Mouse (Mus musculus): ENCODE measurements around the gene Eci1. TPM values are rescaled to one million over a fixed set of nuclear protein-coding genes. Genes with fewer than 3 reads are reported as not detected.

Gene Eci1
- total RNA-seq, 4 experiments from 2014 or later = 23.1 to 33.9 (median 27.9) TPM

Other genes with a start within 250 kb of the Eci1 start
- gene Tbc1d24, start 221.1 kb upstream of the Eci1 start, total RNA-seq (2022) = 10 to 100 TPM; 60.0 to 71.5 (median 64.0) TPM
- gene Ntn3, start 217.1 kb upstream of the Eci1 start, total RNA-seq (2022) = 10 to 100 TPM in 1 of 4 experiments, 1 to 10 TPM in 3; 8.6 to 10.1 (median 9.3) TPM
- 10 to 100 TPM in 2 of 4 experiments, 1 to 10 TPM in 2; 8.7 to 11.4 (median 10.0) TPM for gene Tedc2, start 205.8 kb upstream of the Eci1 start, total RNA-seq (2022)
- gene Ccnf, start 175.2 kb upstream of the Eci1 start, total RNA-seq (2022) = 1 to 10 TPM; 5.1 to 8.0 (median 7.5) TPM
- gene Abca17, start 75.6 kb upstream of the Eci1 start, total RNA-seq (2022) = 1 to 10 TPM in 1 of 4 experiments, under 1 TPM in 3; 0.49 to 1.1 (median 0.75) TPM
- 10 to 100 TPM; 63.7 to 69.3 (median 67.1) TPM for gene Abca3, start 74.7 kb upstream of the Eci1 start, total RNA-seq (2022)
- 100 to 1,000 TPM; 122 to 134 (median 134) TPM for gene Rnps1, start 12.1 kb upstream of the Eci1 start, total RNA-seq (2022)
- gene Dnase1l2, start 16.5 kb downstream of the Eci1 start, total RNA-seq (2022) = 10 to 100 TPM in 1 of 4 experiments, 1 to 10 TPM in 3; 5.8 to 12.1 (median 8.2) TPM
- 10 to 100 TPM; 31.0 to 44.2 (median 38.4) TPM for gene E4f1, start 43.7 kb downstream of the Eci1 start, total RNA-seq (2022)
- gene Pgp, start 43.8 kb downstream of the Eci1 start, total RNA-seq (2022) = 10 to 100 TPM; 54.8 to 62.3 (median 57.7) TPM
- 1 to 10 TPM in 2 of 4 experiments, under 1 TPM in 2; 0.90 to 2.0 (median 1.4) TPM for gene Bricd5, start 47.2 kb downstream of the Eci1 start, total RNA-seq (2022)
- 10 to 100 TPM; 39.7 to 43.9 (median 41.9) TPM for gene Mlst8, start 52.4 kb downstream of the Eci1 start, total RNA-seq (2022)
- 100 to 1,000 TPM; 134 to 172 (median 153) TPM for gene Caskin1, start 62.0 kb downstream of the Eci1 start, total RNA-seq (2022)
- 100 to 1,000 TPM in 2 of 4 experiments, 10 to 100 TPM in 2; 82.9 to 106 (median 97.4) TPM for gene Traf7, start 101.3 kb downstream of the Eci1 start, total RNA-seq (2022)
- gene Rab26, start 107.6 kb downstream of the Eci1 start, total RNA-seq (2022) = 10 to 100 TPM; 63.4 to 66.7 (median 65.6) TPM
- 100 to 1,000 TPM in 1 of 4 experiments, 10 to 100 TPM in 3; 72.1 to 120 (median 88.4) TPM for gene Pkd1, start 123.2 kb downstream of the Eci1 start, total RNA-seq (2022)
- 100 to 1,000 TPM; 149 to 212 (median 191) TPM for gene Tsc2, start 206.0 kb downstream of the Eci1 start, total RNA-seq (2022)
- 1 to 10 TPM; 6.5 to 9.1 (median 7.6) TPM for gene Nthl1, start 206.0 kb downstream of the Eci1 start, total RNA-seq (2022)
- 10 to 100 TPM; 41.9 to 48.7 (median 44.1) TPM for gene Slc9a3r2, start 223.7 kb downstream of the Eci1 start, total RNA-seq (2022)
- gene Npw, start 231.8 kb downstream of the Eci1 start, total RNA-seq (2022) = 1 to 10 TPM in 3 of 4 experiments, not detected in 1; 1.1 to 2.6 (median 2.5) TPM
- 10 to 100 TPM; 36.8 to 41.6 (median 38.2) TPM for gene Zfp598, start 243.0 kb downstream of the Eci1 start, total RNA-seq (2022)